Mouse (Mus musculus) embryonic facial prominence, embryonic 10.5 days (tissue): ENCODE results near the gene Gm10220. TPM values are rescaled to one million over a fixed set of nuclear protein-coding genes. Genes with fewer than 3 reads are reported as not detected.
"Not testable (repeated sequence)": the region's sequence is repeated elsewhere in the genome, so short reads cannot be mapped to it uniquely, and the experiment has no call there.

Experiments used
- DNase-seq: peaks from one replicate; pipeline ENCODE4 v3.0.0-alpha.2; 2017; ENCODE audit warnings: low spot score
- H3K27ac ChIP-seq: fragments of 300-500 bp; sonication (generic); replicated peaks from 2 replicates; pipeline ENCODE4 v1.5.1; 2016; ENCODE audit warnings: mild to moderate bottlenecking
- H3K27me3 ChIP-seq: fragments of 300-500 bp; sonication (generic); replicated peaks from 2 replicates; pipeline ENCODE4 v1.6.1; 2016; ENCODE audit warnings: low read depth, mild to moderate bottlenecking; ENCODE audit not compliant: poor library complexity, severe bottlenecking
- H3K36me3 ChIP-seq: fragments of 300-500 bp; sonication (generic); replicated peaks from 2 replicates; pipeline ENCODE4 v1.6.1; 2016; ENCODE audit warnings: mild to moderate bottlenecking, moderate library complexity
- H3K4me1 ChIP-seq: fragments of 300-500 bp; sonication (generic); 2 replicates; pipeline ENCODE4 v1.6.1; 2016
- H3K4me3 ChIP-seq: fragments of 300-500 bp; sonication (generic); 2 replicates; pipeline ENCODE4 v1.5.1; 2016; ENCODE audit warnings: mild to moderate bottlenecking, moderate library complexity
- H3K9me3 ChIP-seq: fragments of 300-500 bp; sonication (generic); 2 replicates; pipeline ENCODE4 v1.6.1; 2016; ENCODE audit warnings: mild to moderate bottlenecking
- WGBS: fragments of 180-500 bp; shearing (Covaris S2); methylation state at CpG from one replicate; pipeline ENCODE4 v1.1.7; 2016; 5-methylcytosine and 5-hydroxymethylcytosine counted together
- polyA plus RNA-seq: library from polyadenylated mRNA; unstranded; fragments of >200 nt; fragmentation: Nextera tagmentation; extraction: Ambion mirVana; gene quantifications from 2 replicates; pipeline ENCODE4 v1.2.1, GENCODE M21; 2016

Gm10220 gene
- 0.06 TPM in 1 of 2 replicates, not detected in the other for polyA plus RNA-seq

DNA sequence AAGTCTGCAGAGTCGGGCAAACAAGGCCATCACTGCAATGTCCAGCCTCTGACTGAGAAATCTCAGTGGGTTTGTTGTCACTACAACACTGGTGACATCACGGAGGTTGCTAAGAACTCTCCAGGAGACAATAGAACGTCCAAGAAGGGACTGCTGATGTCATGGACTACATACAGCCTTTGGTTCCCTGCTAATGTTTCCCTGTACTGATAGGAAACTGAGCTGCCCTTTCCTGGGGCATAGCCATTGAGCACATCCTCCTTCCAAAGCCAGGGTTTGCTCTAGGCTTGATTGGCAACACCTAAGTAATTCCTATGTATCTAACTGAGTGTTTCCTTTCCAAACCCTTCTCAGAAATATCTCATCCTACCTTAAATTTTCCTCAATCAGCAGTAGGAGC, at the start of gene Gm10220:
Gm10220 (minus strand) TSS at position 101 of the 400 bp plus-strand sequence.
- not testable (repeated sequence) for H3K4me3 ChIP-seq, H3K4me1 ChIP-seq, H3K9me3 ChIP-seq, H3K27me3 ChIP-seq, DNase-seq, H3K36me3 ChIP-seq, H3K27ac ChIP-seq
- no CpG with 5 or more reads among the region's 3 CpGs for WGBS

DNA sequence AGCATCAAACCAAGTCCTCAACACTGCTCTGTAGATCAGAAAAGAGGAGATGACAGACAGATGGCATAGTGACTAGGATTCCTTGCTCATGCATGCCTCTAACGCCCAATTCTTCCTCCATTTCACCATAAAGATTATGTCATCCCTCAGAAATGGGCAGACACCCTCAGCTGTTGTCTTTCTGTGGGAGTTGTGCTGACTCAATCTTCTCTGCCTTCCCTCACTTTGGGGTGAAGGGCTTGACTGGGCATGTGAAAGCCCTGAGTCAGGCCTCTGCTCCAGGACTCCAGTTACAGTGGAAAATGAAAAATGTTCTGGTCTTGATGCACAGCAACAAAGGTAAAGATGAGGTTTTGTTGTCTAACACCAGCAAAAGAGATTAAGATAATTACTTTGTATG, 48.6 kb upstream of the Gm10220 start:
- 86% methylated on average over 1 of the region's 1 CpGs for WGBS
- DNase-seq = no peak
- Histone ChIP-seq H3K27ac (no peak overlapping the region), H3K4me3 (no peak overlapping the region), H3K9me3 (no peaks in the 10 kb centered on the region), H3K4me1 (no peaks in the 10 kb centered on the region), H3K27me3 (no peaks in the 10 kb centered on the region), H3K36me3 (no peaks in the 10 kb centered on the region)

DNA sequence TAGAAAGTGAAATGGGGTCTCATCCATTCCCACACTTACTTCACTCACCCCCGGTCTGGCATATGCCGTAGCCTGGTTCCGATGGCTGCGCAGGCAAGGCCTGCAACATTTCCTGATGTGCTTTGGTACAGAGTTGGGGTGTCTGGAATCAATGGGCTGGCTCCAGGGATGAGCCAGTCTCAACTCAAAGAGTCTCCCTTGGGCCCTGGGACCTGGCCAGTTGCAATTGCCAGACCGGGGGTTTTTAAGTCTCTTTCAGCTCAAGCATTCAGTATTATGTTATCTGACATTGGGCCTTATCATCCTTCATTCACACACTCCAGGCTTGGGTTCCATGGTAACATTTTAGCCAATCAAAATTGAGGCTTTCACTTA, 44.6 kb upstream of the Gm10220 start:
- H3K4me1 ChIP-seq = no peaks in the 10 kb centered on the region
- WGBS = 93% methylated on average over 5 of the region's 5 CpGs
- no peak overlapping the region for H3K4me3 ChIP-seq
- no peak for DNase-seq
- no peak overlapping the region for H3K27ac ChIP-seq
- H3K36me3 ChIP-seq = no peaks in the 10 kb centered on the region
- no peaks in the 10 kb centered on the region for H3K27me3 ChIP-seq
- no peaks in the 10 kb centered on the region for H3K9me3 ChIP-seq

DNA sequence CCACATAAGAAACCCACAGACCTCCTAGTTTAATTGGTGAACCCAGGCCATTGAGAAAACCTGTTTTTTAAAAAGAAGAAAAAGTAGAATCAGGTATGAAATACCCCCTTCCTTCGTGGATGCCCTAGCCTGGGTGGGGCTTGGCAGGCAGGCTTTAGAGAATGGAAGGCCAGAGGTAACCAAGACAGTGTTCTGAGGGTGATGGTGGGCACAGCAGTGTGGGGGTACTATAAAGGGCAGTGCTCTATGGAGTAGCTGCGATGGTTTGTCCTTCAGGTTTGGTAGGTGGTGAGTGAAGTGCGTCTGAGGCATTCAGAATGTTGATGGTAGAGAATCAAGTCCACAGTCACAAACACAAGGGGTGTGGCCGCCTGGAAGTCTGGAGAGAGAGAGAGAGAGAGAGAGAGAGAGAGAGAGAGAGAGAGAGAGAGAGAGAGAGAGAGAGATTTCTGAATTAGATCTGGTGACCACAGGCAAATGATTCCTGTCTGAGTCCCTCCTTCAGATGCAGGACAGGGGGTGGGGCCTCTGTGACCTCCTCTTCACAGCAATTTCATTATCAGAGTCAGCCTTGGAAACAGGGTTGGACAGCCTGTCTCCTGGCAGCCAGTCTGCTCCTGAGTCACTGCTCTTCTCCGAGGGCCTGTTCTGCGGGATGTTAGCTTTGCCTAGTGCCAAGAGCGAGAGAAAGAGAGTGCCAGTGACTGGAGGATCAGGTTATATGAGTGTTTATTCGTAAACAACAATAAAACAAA, 44.0 kb upstream of the Gm10220 start:
- no peaks in the 10 kb centered on the region for H3K27me3 ChIP-seq
- no peak for DNase-seq
- 76% methylated on average over 8 of the region's 8 CpGs for WGBS
- no peak overlapping the region for H3K27ac ChIP-seq
- H3K4me3 ChIP-seq = no peak overlapping the region
- no peaks in the 10 kb centered on the region for H3K36me3 ChIP-seq
- H3K9me3 ChIP-seq = no peaks in the 10 kb centered on the region
- no peaks in the 10 kb centered on the region for H3K4me1 ChIP-seq

DNA sequence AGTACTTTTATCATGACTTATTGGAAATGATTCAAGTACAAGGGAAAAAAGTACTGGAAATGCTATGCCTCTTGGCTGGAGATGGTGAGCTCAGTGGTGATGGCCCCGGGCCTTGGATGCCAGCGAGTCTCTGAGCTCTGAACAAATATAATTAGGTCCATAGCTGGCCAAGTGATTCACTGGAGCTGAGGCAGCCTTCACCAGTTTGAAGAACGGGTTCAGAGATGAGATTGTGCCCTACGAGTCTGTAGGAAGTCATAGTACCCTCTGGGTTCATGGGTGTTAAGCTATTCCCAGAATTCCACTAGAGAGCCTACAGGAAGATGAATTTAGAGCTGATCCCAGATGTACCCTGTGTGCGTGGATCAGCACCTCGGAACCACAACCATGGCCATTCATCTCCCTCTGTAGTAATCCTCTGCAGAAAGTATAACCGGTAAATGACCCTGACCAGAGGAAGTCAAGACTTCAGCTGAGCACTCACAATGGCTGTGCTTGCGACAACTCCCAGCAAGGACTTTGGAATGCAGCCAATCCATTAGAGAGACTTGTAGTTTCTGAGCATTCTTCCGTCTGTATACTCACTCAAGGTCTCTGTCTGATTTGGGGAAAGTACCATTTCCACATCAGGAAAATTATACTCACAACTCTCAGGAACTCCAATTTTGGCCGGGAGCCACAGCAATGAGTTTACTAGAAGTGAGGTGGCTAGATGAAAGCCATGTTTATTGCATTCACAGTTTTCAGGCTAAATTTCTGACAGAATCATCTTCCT, 36.4 kb upstream of the Gm10220 start:
- no peak overlapping the region for H3K27ac ChIP-seq
- no peak for DNase-seq
- H3K27me3 ChIP-seq = no peaks in the 10 kb centered on the region
- WGBS = 86% methylated on average over 10 of the region's 10 CpGs
- H3K9me3 ChIP-seq = no peaks in the 10 kb centered on the region
- no peak overlapping the region for H3K4me3 ChIP-seq
- no peaks in the 10 kb centered on the region for H3K36me3 ChIP-seq
- H3K4me1 ChIP-seq = no peaks in the 10 kb centered on the region

DNA sequence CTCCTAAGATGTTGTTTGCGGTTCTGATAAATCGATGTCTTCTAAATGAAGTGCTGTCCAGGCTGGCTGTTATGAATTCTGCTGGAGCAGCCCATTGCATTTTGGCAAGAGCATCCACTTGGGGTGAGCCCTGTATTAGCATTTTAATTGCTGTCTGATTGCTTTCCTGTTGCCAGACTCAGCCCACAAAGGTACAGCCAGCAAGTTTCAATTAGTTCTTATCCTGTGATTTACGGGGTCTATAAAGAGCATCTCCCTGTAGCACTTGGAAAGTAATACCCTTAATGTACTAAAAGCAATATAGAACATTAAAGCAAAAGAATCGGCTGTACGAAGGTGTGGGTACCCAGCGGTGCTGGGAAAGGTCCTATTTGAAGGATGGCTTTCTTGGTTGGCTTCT, 21.7 kb upstream of the Gm10220 start:
- no peaks in the 10 kb centered on the region for H3K36me3 ChIP-seq
- no peak overlapping the region for H3K27ac ChIP-seq
- H3K27me3 ChIP-seq = no peaks in the 10 kb centered on the region
- WGBS = 90% methylated on average over 6 of the region's 6 CpGs
- H3K4me3 ChIP-seq = no peak overlapping the region
- no peaks in the 10 kb centered on the region for H3K4me1 ChIP-seq
- no peak for DNase-seq
- H3K9me3 ChIP-seq = no peaks in the 10 kb centered on the region

DNA sequence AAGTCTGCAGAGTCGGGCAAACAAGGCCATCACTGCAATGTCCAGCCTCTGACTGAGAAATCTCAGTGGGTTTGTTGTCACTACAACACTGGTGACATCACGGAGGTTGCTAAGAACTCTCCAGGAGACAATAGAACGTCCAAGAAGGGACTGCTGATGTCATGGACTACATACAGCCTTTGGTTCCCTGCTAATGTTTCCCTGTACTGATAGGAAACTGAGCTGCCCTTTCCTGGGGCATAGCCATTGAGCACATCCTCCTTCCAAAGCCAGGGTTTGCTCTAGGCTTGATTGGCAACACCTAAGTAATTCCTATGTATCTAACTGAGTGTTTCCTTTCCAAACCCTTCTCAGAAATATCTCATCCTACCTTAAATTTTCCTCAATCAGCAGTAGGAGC, 16.0 kb downstream of the Gm10220 start, which contains the start of gene 5031410I06Rik:
5031410I06Rik (minus strand) TSS at position 101 of the 400 bp plus-strand sequence.
- no CpG with 5 or more reads among the region's 3 CpGs for WGBS
- not testable (repeated sequence) for DNase-seq, H3K27ac ChIP-seq, H3K4me3 ChIP-seq, H3K36me3 ChIP-seq, H3K4me1 ChIP-seq, H3K27me3 ChIP-seq, H3K9me3 ChIP-seq

DNA sequence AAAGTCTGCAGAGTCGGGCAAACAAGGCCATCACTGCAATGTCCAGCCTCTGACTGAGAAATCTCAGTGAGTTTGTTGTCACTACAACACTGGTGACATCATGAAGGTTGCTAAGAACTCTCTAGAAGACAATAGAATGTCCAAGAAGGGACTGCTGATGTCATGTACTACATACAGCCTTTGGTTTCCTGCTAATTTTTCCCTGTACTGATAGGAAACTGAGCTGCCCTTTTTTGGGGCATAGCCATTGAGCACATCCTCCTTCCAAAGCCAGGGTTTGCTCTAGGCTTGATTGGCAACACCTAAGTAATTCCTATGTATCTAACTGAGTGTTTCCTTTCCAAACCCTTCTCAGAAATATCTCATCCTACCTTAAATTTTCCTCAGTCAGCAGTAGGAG, 32.0 kb downstream of the Gm10220 start, which contains the start of gene Gm10471:
Gm10471 (minus strand) TSS at position 101 of the 400 bp plus-strand sequence.
- not testable (repeated sequence) for H3K27ac ChIP-seq, H3K27me3 ChIP-seq, DNase-seq, H3K4me3 ChIP-seq, H3K36me3 ChIP-seq, H3K4me1 ChIP-seq, H3K9me3 ChIP-seq
- WGBS = 68% methylated on average over 1 of the region's 1 CpGs

DNA sequence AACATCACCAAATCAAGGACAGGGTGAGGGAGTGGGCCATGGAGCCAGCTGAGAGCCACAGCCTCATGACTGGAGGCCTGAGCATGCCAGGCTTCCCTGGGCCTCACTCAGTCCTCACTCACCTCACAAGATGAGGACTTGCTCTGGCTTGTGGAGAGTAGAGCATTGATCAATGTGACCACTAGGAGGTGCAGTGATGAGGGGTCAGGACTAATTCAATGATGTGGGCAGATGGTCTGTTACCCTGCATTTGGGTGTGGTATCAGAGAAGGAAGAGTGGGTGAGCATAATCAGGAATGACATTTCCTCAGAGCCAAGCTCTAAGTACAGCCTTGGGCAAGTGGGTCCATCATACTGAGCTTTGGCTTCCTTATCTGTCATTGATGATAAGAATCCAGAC, 42.2 kb downstream of the Gm10220 start:
- H3K4me3 ChIP-seq, H3K36me3 ChIP-seq, H3K27me3 ChIP-seq, H3K9me3 ChIP-seq, H3K27ac ChIP-seq, H3K4me1 ChIP-seq, DNase-seq: not testable (repeated sequence)

DNA sequence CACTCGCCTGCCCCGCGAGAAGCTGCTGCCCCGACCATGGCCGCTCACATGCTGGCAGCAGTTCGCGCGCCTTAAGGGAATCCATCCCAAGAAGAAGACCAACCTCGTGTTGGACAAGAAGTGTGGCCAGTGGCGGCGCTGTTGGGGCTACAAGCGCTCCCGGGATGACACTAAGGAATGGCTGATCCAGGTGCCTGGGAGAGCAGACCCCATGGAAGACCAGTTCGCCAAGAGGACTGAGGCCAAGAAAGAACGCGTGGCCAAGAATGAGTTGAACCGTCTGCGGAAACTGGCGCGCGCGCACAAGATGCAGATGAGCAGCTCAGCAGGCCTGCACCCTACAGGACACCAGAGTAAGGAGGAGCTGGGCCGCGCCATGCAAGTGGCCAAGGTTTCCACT, 50.5 kb downstream of the Gm10220 start:
- no peak overlapping the region for H3K4me3 ChIP-seq
- no peaks in the 10 kb centered on the region for H3K27me3 ChIP-seq
- H3K9me3 ChIP-seq = peaks cover 7% of the 10 kb centered on the region; the same call in 1 of the 2 replicates
- no peaks in the 10 kb centered on the region for H3K36me3 ChIP-seq
- peak; percentile 6 for DNase-seq
- no peak overlapping the region for H3K27ac ChIP-seq
- 87% methylated on average over 24 of the region's 24 CpGs for WGBS
- no peaks in the 10 kb centered on the region for H3K4me1 ChIP-seq

Other genes starting within 250 kb of the Gm10220 start
- gene Gm21663, start 179.0 kb downstream of the Gm10220 start, polyA plus RNA-seq = not detected in 2 replicates
- gene Gm21671, start 167.0 kb downstream of the Gm10220 start, polyA plus RNA-seq = not detected in 2 replicates
- gene Gm21680, start 148.8 kb downstream of the Gm10220 start, polyA plus RNA-seq = 0.09 and 0.13 TPM in 2 replicates
- gene Gm21698, start 132.8 kb downstream of the Gm10220 start, polyA plus RNA-seq = 0.09 and 0.12 TPM in 2 replicates
- 0.09 TPM in 1 of 2 replicates, not detected in the other for gene Gm1979, start 116.6 kb downstream of the Gm10220 start, polyA plus RNA-seq
- 0.09 TPM in 1 of 2 replicates, not detected in the other for gene Gm5862, start 98.5 kb downstream of the Gm10220 start, polyA plus RNA-seq
- 0.11 and 0.19 TPM in 2 replicates for gene Speer4a, start 81.9 kb downstream of the Gm10220 start, polyA plus RNA-seq
- not detected in 2 replicates for gene Gm7347, start 62.8 kb downstream of the Gm10220 start, polyA plus RNA-seq
- gene Gm10471, start 32.1 kb downstream of the Gm10220 start, polyA plus RNA-seq = not detected in 2 replicates
- 0.09 and 0.16 TPM in 2 replicates for gene 5031410I06Rik, start 16.1 kb downstream of the Gm10220 start, polyA plus RNA-seq
- not detected in 2 replicates for gene Gm7361, start 136.3 kb upstream of the Gm10220 start, polyA plus RNA-seq